Mouse (Mus musculus): ENCODE results near the gene Prkar2a.

DNA sequence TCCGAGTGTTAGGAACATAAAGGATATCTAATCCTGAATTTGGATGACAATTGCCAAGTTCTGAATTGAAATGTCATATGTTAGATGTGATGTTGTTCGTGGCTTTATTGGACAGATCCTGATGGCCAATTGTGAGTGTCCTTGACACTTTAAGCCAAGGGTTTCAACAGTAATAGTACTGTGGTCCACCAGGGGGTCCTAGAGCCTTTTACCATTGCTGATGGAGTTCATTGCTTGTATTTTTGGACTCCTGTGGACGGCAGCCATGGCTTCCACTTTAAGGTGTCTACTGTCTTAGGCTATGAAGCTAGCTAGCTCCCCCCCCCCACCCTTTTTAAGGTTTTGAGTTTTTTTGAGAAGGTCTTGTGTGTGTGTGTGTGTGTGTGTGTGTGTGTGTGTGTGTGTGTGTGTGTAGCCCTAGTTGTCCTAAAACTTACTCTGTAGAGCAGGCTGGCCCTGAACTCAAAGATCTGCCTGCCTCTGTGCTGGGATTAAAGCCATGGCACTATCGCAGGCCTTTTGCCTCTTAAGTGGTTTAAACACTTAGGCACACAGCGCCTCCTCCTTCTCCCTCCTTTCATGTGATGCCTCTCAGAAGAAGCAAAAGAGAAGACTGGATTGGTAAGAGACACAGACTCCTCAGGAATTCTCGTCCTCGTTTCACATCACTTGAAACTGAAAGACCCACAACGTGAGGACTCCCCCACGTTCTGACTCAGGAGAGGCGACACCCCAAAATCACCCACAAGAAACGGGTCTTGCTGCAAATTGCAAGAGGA, 63.2 kb downstream of the Prkar2a start:
- TF ChIP-seq POLR2A (IDR thresholded peaks at IDR 0.05; ENCODE audit: low read depth, low read length) (no peak), CTCF (IDR thresholded peaks at IDR 0.05; ENCODE audit: borderline replicate concordance, insufficient read depth, low read length) (no peak)
